Comparison of ENCODE assay signal across 8 mouse cellular contexts in the genomic region with DNA sequence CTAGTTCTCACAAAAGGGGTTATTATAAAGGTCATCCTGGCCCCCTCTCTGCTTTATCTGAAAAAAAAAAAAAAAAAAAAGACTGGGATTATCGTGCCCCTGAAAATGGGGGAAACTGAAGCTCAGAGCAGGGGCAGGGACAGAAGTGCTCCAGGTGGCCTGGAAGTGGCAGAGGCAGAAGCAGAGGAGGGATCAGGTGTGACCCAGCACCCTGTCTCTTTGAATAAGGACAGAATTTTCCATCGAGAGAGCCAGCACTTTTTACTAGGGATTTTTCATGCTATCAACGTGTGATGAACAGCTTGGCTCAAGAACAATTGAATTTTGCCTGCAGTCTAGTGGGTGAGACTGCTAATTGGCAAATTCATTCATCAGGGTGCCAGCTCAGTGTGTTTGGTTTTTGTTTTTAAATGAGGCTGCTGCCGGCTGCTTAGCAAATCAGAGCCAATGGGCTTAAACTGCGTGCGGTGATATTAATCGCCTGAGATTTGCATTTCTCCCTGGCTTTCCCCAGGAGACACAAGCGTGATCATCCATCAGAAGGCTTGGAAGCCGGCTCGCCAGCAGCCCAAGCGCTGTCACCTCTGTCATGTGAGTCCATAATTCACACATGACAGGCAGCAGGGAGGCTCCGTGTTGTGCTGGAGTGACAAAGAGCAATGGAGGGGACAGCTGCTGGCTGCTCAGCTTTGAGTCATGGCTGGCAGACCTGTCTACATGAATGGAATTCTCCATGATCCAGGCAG. TPM values are rescaled to one million over a fixed set of nuclear protein-coding genes. Genes with fewer than 3 reads are reported as not detected.
DNase-seq lines count a peak whose midpoint lies in the region; ATAC-seq and TF ChIP-seq lines count a peak whose summit lies in the region.

No protein-coding gene starts in this region.

- WGBS in hindbrain, embryonic 16.5 days: 8% methylated on average over 12 of the region's 12 CpGs

- no peaks in the 10 kb centered on the region for H3K27me3 ChIP-seq in hindbrain, embryonic 16.5 days (replicated peaks; ENCODE audit: control insufficient read depth, insufficient read depth, low read length)

- H3K9me3 ChIP-seq in hindbrain, embryonic 16.5 days (ENCODE audit: control insufficient read depth, low read length): no peaks in the 10 kb centered on the region

- 0 out of 2 replicates have a peak, but pooled peaks have one; percentile 12 for ATAC-seq in cerebellum, adult (ENCODE audit: insufficient number of reproducible peaks, low FRiP score, low TSS enrichment)
- peak; percentile 91 for ATAC-seq in hindbrain, embryonic 16.5 days
- ATAC-seq in activated CD4-positive, CD25-positive, alpha-beta regulatory T cell, adult 4 months: no peak

- no peak for TF ChIP-seq POLR2A in brain, embryonic 14.5 days (IDR thresholded peaks at IDR 0.05; ENCODE audit: borderline replicate concordance, extremely low read depth, insufficient read depth, insufficient read length, poor library complexity, severe bottlenecking)

- no peak for DNase-seq in cerebellum, adult 18-20 months
- peak; percentile 99 for DNase-seq in brain, embryonic 14.5 days (ENCODE audit: low read depth)
- DNase-seq in left cerebral cortex, adult 11 months (ENCODE audit: low spot score): peak; percentile 13
- DNase-seq in retina, postnatal 1 day: peak; percentile 85
- no peak for DNase-seq in B cell, adult 2 months

- peaks cover 24% of the 10 kb centered on the region for H3K4me1 ChIP-seq in hindbrain, embryonic 16.5 days (ENCODE audit: control insufficient read depth, insufficient read depth, low read depth, low read length)

- H3K9ac ChIP-seq in hindbrain, embryonic 16.5 days (ENCODE audit: low read depth, low read length): peak overlapping the region; percentile 33

- H3K27ac ChIP-seq in hindbrain, embryonic 16.5 days (ENCODE audit: low read depth, low read length): peak overlapping the region; percentile 91

- H3K4me2 ChIP-seq in hindbrain, embryonic 16.5 days (ENCODE audit: low read length): peak overlapping the region; percentile 43

- TF ChIP-seq CTCF in brain, embryonic 14.5 days (IDR thresholded peaks at IDR 0.05; ENCODE audit: borderline replicate concordance, extremely low read depth, insufficient read depth, insufficient read length): no peak

- H3K4me3 ChIP-seq in hindbrain, embryonic 16.5 days (ENCODE audit: low read length): no peak overlapping the region

- no peaks in the 10 kb centered on the region for H3K36me3 ChIP-seq in hindbrain, embryonic 16.5 days (ENCODE audit: control insufficient read depth, insufficient read depth, low read length)

RNA-seq across cellular contexts. Expression of gene Kifc3, which starts 40.4 kb away (rescaled TPM):
- polyA plus RNA-seq in brain, embryonic 14.5 days (2012; rRNA removed): 26.3 and 31.1 TPM in 2 replicates
- 24.0 and 27.7 TPM in 2 replicates for polyA plus RNA-seq in hindbrain, embryonic 16.5 days (2015; fragmentation: Nextera tagmentation; extraction: Ambion mirVana)
- polyA plus RNA-seq in activated CD4-positive, CD25-positive, alpha-beta regulatory T cell, adult 4 months (2017; shearing (Covaris generic)): 1 to 10 TPM in 1 of 2 experiments, not detected in 1; 1.3 TPM

Comparison
In these comparisons a context has a peak if more than half of its experiments do, and no peak if none do; other contexts are left out.
1. DNase-seq: peak in brain, embryonic 14.5 days (single experiment), left cerebral cortex, adult 11 months (single experiment) and retina, postnatal 1 day (single experiment); none in cerebellum, adult 18-20 months (0 of 2) and B cell, adult 2 months (0 of 2).
2. RNA of gene Kifc3, which starts 40.4 kb away (polyA plus RNA-seq): 26.3 to 31.1 TPM in brain, embryonic 14.5 days and 24.0 to 27.7 TPM in hindbrain, embryonic 16.5 days; 1.3 TPM in activated CD4-positive, CD25-positive, alpha-beta regulatory T cell, adult 4 months; every median in the first group is over 10 times any median in the second.